Mouse (Mus musculus) right cerebral cortex, postnatal 10 days (tissue): Measurements from ENCODE around the gene Lgmn.

ENCODE experiments used
- DNase-seq, 2 experiments: peaks; one replicate each; pipeline ENCODE4 v3.0.0; 2021; ENCODE audit warnings: low spot score in 2 of 2

The Lgmn gene

DNA sequence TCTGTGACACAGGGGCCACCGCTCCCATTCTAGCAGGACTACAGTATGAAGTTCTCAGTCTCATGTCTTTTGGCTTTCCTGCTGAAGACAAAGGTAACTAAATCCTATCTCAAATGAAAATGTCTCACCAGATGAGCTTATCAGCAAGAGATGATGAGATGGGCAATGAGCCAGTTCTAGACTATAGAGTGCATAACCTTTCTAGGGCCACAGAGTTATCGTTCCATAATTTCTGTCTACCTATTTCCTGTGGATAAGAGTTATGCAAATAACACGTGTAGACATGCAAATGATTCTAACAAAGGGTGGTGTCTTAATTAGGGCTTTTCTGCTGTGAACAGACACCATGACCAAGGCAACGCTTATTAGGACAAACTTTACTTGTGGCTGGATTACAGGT lies 5.5 kb downstream of the Lgmn start:
- DNase-seq, result no peak

DNA sequence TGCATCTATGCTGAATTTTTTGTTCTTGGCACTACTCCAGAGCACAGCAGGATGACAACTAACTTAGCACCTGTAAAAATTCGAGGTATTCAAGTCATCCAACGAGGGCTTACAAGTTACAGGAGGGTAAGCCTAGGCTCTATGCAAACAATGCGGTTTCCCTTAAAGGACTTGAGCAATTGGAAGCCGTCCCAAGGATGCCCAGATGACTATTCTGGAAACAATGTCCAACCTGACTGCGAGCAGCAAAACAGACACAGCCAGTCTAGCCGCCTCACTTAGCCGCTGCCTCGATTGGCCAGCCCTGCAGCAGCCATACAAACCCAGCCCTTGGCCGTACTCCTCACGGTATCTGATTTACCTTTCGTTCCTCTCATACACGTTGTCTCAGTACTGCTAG lies 7.4 kb downstream of the Lgmn start:
- DNase-seq, result no peak

DNA sequence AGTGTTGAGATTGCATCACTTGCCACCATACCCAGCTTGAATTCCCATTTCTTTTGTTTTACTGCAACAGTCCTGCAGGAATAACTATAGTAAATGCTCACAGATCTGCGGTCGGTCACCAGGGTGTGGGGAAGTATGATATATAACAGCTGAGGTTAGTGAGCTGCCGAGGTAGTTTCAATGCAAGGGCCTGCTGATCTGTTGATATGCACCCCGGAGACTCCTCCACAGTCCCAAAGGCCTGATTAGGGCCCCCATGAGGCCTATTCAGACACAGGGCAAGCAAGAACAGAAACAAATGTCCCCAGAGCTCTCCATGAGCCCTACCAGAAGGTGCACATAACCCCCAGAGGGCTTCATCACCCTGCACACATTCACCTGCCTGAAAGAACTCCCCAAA lies 9.4 kb downstream of the Lgmn start:
- no peak for DNase-seq

DNA sequence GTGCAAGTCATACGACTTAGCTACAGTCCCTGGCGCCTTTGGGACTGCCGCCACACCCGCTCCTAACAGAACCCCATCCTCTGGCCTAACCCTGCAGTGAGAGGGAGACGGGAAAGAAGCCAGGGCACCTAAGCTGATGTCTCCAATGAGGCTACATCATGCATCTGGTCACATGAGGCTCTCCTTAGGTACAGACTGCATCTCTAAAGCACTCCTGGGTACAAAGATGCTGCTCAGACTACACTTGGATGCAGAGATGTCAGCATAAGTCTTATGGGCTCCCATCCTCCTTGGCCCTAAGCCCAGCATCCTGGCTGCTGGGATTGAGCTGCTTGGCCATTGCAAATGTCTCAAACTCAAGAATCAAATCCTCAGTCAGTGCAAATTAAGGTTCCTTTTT lies 10.0 kb downstream of the Lgmn start:
- DNase-seq, result no peak

DNA sequence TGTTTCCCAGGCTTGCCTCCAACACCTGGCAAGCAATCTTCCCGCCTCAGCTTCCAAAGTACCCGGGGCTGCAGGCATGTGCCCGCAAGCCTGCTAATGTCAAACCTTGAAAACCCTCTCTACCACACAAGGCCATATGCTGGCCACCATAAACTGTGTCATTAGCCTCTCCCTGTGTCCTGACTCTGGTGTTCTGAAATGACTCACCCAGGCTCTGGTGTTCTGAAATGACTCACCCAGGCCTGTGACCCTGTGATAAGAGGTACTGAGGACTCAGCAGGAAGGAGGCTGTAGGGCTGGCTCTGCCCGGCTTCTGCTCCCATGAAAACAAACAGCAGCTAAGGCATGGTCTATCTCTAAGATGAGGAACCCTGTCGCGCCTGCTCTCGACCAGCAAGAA lies 13.3 kb downstream of the Lgmn start:
- DNase-seq, result no peak

DNA sequence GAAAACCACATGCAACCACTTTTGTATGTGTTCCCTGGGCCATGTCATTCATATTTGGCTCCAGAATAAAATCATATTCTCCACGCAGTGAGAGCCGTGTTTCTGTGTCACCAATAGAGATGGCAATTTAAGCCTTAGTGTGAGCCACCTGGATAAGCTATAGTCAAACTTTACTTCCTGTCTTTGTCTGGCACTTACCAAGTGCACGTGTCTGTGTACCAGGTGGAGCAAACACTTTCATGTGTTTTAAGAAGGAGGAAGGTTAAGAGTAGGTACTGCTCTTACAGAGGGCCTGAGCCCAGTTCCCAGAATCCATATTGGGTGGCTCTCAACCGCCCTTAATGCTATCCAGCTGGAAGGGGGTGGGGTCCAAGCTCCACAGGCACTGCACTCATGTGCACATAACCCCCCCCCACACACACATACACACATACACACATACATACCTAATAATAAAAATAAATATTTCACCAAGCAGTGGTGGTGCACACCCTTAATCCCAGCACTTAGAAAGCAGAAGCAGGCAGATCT lies 14.5 kb downstream of the Lgmn start:
- no peak for DNase-seq

DNA sequence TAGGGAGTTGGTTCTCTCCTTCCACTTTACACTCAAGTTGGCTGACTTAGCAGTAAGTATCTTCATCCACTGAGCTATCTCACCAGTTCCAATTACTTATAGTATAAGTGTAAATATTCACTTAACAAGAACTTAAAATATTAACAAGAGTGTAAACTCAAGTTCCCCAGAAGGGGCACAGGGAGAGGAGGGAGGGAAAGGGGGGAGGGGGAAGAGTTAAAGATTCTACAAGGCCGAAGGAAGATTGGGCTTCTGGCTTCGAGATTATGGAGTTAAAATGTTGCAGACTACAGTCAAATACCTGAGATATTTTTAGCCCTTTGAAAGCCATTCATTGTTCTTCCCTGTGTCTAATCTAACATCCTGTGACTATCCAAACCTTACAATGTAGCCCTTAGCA lies 15.2 kb downstream of the Lgmn start:
- no peak for DNase-seq

DNA sequence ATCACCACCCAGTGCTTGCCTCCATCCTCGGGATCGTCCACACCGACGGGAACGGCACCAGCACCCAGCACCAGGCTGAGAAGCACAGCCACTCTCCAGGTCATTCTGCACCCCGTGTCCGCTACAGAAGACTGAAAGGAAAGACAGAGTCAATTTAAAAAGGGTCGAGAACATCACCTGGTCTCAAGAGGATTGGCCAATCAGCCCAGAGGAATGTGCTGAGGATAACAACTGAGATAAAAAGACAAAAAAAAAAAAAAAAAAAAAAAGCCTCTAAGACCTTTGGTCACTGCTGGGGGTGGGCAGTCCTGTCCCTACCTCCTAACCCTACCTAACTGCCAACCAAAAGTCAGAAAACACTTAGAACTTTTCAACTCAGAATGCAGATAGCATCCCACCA lies 16.0 kb downstream of the Lgmn start:
- no peak for DNase-seq

DNA sequence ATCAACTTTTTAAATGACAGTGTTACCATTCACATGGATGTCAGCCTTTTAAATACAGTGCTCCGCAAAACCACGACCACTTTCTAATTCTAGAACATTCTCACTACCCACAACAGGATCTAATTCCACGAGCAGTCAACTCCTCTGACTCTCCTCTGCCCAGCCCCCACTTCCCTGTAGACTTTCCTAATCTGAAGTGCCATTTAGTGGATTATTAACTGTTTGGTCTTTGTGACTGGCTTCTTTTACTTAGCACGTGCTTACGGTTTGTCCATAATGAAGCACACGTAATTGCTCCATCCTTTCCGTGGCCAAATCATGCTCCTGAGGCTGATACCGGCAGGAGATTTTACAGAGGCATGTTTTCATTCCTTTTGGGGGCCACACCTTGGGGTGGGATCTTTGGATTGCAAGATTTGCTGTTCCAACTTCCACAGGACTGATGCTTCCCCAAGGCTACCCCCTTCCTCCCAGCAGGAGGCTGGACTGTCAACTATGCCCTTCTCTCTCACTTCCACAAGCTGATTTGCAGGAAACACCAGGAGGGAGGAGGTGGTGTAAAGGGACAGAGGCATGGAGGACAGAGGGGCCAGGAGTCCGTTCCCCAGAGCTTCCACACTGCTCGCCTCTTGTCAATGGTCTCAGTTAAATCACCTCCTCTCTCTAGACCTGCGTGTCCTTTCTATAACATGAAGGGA lies 16.8 kb downstream of the Lgmn start:
- DNase-seq, result no peak

DNA sequence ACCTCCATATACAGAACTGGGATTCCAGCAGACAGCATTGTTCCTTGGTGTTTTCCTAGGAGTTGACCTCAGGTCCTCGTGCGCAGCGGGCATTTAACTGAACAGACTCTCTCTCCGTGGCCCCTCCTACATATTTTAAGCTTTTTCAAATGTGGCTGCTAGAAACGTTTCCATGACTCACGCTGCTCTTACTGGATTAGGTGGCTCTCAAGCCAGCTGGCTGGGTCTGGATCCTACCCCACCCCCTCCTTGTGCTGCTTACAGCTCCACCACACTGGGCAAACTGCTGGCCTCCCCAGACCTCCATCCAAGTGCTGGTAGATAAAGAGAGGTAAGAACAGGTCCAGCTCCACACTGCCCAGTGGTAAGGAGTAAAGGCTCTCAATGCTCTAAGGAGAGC lies 17.5 kb downstream of the Lgmn start:
- DNase-seq, result peak in 1 of 2 experiments; percentile 38

DNA sequence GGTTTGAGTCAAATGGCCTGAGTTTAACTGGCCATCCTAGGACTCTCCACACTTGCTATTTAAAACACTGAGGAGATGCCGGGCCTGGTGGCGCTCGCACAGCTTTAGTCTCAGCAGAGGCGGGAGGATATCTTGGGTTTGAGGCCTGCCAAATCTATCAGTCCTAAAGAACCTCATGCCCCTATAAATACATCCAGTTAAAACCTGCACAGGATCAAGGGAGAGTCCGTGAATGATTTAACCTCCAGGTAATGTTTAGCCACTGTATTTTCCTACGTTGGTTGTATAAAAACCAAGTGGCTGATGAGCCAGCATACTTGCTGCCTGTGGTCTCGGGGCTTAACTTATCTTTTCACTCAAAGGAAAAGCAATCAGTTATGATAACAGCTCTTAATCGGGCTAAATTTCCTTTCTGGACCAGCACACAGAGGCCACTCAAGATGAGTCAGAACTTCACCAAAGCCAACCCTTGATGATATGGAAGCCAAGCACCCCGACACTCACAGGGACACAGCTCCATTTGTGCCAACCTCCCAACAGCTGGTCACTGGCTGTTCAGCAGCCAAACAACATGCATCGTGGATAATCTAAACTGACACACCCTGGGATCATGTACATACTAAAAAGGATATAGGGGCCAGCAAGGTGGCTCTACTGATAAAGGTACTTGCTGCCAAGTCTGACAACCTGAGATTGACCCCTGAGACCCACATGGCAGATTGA lies 19.3 kb downstream of the Lgmn start:
- DNase-seq, result peak in 1 of 2 experiments; percentile 23

DNA sequence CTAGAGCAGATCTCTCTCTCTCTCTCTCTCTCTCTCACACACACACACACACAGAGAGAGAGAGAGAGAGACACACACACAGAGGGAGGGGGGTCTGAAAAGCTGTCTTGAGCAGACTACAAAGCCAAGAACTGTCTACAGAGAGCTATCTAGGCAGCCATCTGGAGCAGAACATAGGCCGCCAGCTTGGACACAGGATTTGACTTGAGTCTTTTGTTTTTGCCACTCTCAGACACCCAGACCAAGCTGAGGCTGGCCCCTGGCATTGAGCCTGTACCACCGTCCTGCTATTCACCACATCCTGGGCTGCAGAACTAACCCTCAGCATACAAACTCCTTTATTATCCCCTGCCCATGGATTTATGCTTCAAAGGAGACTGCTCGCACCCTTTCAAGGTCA lies 20.1 kb downstream of the Lgmn start:
- peak; percentile 65 to 72 for DNase-seq

DNA sequence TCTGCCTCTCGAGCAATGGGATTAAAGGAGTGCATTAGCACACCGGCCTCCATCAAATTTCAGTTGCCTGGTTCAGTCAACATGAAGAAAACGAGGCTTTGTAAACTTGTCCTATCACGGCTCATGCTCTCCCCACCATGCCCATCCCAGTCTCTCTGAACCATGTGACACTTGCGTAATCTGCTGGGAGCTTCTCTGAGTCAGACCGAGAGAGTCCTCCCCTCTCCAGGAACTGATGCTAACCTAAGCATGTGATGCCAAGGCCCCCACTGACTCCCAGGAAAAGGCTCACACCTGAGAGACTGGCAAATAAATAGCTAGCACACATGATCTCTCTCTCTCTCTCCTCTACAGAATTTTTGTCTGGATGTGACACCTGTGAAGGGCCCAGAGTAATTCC lies 21.9 kb downstream of the Lgmn start:
- DNase-seq, result no peak

DNA sequence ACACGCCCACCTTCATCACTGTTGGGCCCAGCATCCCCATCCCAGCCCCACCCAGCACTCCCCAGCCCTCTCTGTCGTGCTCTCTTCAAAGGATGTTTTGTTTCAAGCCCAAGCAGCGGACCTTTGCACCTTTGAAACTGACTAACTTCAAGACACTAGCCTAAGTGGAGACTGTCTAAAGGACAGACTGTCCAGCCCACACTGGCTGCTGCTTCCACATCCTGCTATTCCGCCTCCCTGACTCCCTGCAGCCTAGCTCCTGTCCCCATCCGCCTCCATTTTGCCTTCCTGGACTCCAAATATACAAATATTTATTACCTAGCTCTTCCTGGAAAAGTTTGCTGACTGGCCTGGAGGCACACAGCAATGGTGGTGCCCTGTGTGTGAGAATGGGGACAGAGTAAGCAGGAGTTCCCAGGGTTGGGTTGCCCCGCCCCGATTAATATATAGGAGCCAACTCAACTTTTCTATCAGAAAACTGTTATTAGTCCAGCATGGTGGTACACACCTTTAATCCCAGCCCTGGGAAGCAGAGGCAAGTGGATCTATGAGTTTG lies 22.6 kb downstream of the Lgmn start:
- no peak for DNase-seq

DNA sequence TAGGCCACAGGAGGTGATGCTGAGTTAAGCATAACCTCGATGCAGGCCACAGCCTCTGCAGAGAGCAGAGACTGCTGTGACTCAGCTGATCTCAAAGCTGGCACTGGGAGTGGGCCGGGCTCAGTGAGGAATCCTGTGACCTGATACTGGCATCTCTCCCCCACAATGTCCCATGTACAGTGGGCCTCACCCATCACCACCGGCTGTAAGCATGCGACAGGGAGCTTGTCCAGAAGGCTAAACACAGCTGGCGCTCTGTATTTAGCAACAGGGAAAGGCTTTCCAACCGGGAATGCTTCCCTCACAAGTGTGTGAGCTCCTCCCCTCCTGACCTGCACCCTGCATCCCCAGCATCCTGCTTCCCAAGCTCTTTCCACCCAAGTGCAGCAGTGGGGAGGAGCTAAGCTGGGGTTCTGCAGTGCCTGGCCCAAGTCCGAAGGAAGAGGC lies 23.2 kb downstream of the Lgmn start:
- DNase-seq, result peak; percentile 48 to 54

DNA sequence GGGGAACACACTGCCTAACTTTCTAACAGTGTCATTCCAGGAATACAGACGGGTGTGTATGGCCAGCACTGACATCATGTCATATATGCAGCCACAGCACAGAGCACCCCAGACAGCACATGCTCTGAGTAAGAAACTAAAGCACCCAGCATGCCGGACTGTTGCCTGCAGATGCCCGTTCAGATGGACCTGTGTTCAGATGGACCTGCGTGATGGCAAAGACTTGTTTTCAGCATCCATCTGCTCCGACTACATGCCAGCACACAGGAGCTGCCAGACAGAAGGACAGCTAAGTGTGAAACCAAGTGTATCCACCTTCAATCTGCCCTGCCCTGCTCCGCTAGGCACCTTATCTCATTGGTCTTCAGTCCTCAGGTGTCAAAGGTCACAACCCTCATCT lies 24.9 kb downstream of the Lgmn start:
- no peak for DNase-seq

DNA sequence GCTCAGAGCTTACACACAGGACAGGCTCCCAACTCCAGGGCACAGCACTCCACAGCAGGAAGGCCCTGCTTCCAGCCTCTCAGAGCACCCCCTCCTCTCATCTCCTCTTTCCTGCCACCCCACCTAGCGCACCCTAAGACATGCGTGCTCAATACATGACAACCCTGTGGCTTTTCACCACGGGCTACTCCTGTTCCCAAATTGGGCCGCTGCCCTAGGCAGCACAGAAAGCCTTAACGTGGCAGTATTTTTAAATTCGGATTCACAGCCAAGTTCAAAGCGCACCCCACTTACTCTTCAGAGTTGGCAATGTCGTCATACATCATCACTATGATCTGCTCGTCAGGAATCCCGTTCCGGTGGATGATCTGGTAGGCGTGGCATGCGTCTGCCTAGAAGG lies 26.4 kb downstream of the Lgmn start:
- DNase-seq, result no peak

DNA sequence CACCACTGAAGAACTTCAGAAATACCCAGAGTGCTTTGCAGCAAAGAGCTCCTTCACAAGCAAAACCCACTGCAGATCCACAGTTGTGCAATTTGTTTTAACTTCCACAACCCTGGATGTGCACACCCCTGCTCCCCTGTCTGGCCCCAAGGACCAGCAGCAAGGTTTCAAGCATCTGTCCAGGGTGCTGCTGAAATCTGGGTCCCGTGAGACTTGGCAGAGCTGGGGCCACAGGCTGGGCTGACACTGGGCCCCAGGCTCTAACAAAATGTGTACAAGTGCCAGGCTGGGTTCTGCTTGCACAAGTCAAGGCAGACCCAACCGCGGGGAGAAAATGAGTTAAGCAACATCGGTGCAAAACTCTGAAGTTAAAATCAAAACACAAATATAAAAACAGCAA lies 41.0 kb downstream of the Lgmn start:
- no peak for DNase-seq

DNA sequence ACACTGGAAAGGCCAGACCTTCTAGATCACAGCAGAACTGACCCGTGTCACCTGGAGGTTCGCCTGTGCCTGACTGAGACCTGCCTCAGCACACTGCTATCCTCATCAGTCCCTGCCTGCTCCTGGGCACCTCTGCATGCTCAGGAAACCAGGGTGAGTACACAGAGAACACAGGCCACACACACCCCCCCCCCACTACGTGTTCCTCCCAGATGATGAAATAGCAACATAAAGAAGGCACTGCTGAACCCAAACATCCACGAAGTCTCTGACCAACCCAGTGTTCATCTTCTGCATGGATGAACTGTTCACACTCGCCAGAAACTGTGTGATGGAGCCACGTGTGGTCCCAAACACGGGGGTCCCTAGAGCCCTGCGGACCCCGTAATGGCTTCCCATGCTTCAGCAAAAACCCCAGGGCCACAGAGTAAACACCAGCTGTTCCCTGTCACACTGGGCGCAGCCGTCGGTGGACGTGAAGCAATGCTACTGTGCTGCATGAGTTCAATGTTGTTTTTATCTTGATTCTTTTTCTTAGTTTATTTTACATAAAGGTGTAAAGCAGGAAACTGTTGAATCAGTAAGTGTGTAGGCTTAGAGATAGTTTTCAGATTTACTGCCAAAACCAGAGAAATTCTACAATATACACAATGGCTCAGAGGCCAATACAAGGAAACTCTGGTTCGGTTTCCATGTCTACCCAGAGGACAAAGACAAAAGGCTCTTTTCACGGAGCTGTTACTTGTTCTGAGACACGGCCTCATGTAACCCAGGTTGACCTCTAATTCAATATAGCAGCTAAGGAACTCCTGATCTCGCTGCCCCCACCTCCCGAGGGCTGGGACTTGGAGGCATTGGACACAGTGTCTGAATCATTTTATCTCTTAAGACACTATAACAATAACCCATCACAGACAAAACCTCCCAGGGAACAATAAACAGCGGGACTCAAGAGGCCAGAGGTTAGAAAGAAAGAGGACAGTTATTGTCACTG lies 43.3 kb downstream of the Lgmn start:
- DNase-seq, result no peak

DNA sequence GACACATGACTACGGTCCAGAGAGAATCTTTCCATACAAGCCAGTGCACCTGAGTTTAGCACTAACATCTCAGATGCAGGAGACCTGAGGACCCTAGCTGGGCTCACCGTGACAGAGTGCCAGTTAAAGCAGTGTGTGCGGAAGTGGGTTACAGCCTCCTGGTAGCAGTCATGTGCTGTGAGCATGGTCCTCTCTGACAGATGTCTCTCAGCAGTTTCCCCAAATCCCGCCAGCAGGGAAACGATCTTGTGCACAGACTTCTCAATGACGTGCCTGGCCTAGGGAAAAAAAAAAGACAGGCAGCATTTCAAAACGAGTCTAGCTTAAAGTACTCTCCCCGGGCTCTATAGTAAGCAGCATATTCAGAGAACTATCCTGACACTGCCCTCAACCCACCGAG lies 44.1 kb downstream of the Lgmn start:
- no peak for DNase-seq

DNA sequence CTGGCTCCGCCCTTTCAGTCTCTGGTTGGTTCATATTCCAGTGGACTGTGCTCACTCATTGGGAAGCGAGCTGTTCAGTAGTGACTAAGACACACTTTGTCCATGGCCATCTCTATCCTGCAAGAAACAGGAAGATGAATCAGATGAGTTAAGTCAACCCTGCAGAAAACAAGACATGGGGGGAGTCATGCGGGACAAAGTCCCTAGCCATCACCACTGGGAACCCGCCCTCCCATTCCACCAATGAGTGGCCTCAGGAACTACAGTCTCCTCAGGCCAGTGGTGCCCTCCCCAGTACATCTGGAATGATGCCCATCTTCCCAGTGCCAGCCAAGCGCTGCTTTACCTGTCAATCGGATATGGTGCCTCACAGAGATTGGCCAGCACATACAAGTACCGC lies 45.1 kb downstream of the Lgmn start:
- DNase-seq, result no peak

DNA sequence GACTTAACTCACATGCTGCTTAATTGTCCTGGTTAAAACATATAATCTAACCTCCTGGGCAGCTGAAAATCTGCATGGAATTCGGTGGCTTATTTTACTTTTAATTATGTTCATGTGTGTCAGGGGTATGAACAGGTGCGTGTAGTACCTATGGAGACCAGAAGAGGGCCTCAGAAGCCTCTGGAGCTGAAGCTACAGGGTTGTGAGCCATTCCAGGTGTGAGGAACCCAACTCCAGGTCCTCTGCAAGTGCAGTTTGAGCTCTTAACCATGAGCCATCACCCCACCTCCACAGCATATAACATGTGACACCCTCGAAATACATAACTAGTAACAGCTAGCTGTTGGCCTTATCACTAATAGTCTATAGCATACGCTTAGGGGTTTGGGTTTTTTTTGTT lies 47.6 kb downstream of the Lgmn start:
- DNase-seq, result no peak
